In genomic region chr7:80387633-80388543, GRCm38 (mm10) we compare ENCODE assay signal across 8 mouse cellular contexts. TPM values are rescaled to one million over a fixed set of nuclear protein-coding genes. Genes with fewer than 3 reads are reported as not detected.
DNase-seq lines count a peak whose midpoint lies in the region; ATAC-seq lines count a peak whose summit lies in the region.

TSS of gene Fes (minus strand) at chr7:80387946.

- peak; percentile 61 for DNase-seq in Muller cell, postnatal 12 days (ENCODE audit: inconsistent ontology term)
- DNase-seq in embryo, embryonic 10 days (ENCODE audit: low spot score) = peak; percentile 55
- peak; percentile 50 for DNase-seq in neural tube, embryonic 11.5 days (ENCODE audit: low spot score)
- no peak for DNase-seq in right cerebral cortex, postnatal 4 days
- no peak for DNase-seq in ovary, postnatal 10 days (ENCODE audit: low spot score)

- peak; percentile 76 for ATAC-seq in granulocyte monocyte progenitor cell, adult 5-6 weeks (replicated peaks; ENCODE audit: poor library complexity, severe bottlenecking)
- ATAC-seq in intestine, embryonic 16.5 days = peak; percentile 58
- ATAC-seq in liver, embryonic 16.5 days (ENCODE audit: low read depth) = peak; percentile 59
- no peak for ATAC-seq in neural tube, embryonic 11.5 days (ENCODE audit: insufficient read depth, low FRiP score, low TSS enrichment)

- H3K27me3 ChIP-seq in intestine, embryonic 16.5 days (replicated peaks; ENCODE audit: control insufficient read depth, insufficient read depth, low read length) = no peaks in the 10 kb centered on the region
- H3K27me3 ChIP-seq in liver, embryonic 16.5 days (ENCODE audit: control insufficient read depth, insufficient read depth, low read depth, low read length) = peaks cover 26% of the 10 kb centered on the region
- no peaks in the 10 kb centered on the region for H3K27me3 ChIP-seq in neural tube, embryonic 11.5 days (ENCODE audit: control insufficient read depth, insufficient read depth, low read length)

- H3K36me3 ChIP-seq in intestine, embryonic 16.5 days (ENCODE audit: control insufficient read depth, insufficient read depth, low read length) = peaks cover 23% of the 10 kb centered on the region
- peaks cover 6% of the 10 kb centered on the region; the same call in 1 of the 2 replicates for H3K36me3 ChIP-seq in liver, embryonic 16.5 days (ENCODE audit: control insufficient read depth, insufficient read depth)
- peaks cover 10% of the 10 kb centered on the region for H3K36me3 ChIP-seq in neural tube, embryonic 11.5 days (ENCODE audit: control insufficient read depth, insufficient read depth, low read length)

- H3K4me3 ChIP-seq in intestine, embryonic 16.5 days (ENCODE audit: low read length) = peak within 1 kb of the TSS; percentile 45
- H3K4me3 ChIP-seq in liver, embryonic 16.5 days (ENCODE audit: low read depth, low read length) = peak within 1 kb of the TSS; percentile 54
- peak within 1 kb of the TSS; percentile 22 for H3K4me3 ChIP-seq in neural tube, embryonic 11.5 days (ENCODE audit: low read depth, low read length)

- H3K4me2 ChIP-seq in intestine, embryonic 16.5 days (ENCODE audit: low read depth, low read length) = peak within 1 kb of the TSS; percentile 52
- peak within 1 kb of the TSS; percentile 49 for H3K4me2 ChIP-seq in liver, embryonic 16.5 days (ENCODE audit: low read depth, low read length)
- H3K4me2 ChIP-seq in neural tube, embryonic 11.5 days (ENCODE audit: low read depth) = peak within 1 kb of the TSS; percentile 35

- WGBS in intestine, embryonic 16.5 days = 17% methylated on average over 33 of the region's 33 CpGs
- WGBS in liver, embryonic 16.5 days (ENCODE audit: insufficient replicate concordance) = 9% methylated on average over 33 of the region's 33 CpGs
- 12% methylated on average over 33 of the region's 33 CpGs for WGBS in neural tube, embryonic 11.5 days

- peak within 1 kb of the TSS; percentile 72 for H3K9ac ChIP-seq in intestine, embryonic 16.5 days (ENCODE audit: low read depth, low read length)
- H3K9ac ChIP-seq in liver, embryonic 16.5 days (ENCODE audit: low read depth, low read length) = peak within 1 kb of the TSS; percentile 49
- H3K9ac ChIP-seq in neural tube, embryonic 11.5 days (ENCODE audit: low read length) = peak within 1 kb of the TSS; percentile 56

- peak within 1 kb of the TSS; percentile 80 for H3K27ac ChIP-seq in intestine, embryonic 16.5 days (ENCODE audit: low read length)
- H3K27ac ChIP-seq in liver, embryonic 16.5 days (ENCODE audit: low read length) = peak within 1 kb of the TSS; percentile 73
- H3K27ac ChIP-seq in neural tube, embryonic 11.5 days (ENCODE audit: low read depth, low read length) = no peak within 1 kb of the TSS

- H3K9me3 ChIP-seq in intestine, embryonic 16.5 days (ENCODE audit: control insufficient read depth, low read length) = no peaks in the 10 kb centered on the region
- H3K9me3 ChIP-seq in liver, embryonic 16.5 days (replicated peaks; ENCODE audit: control insufficient read depth, low read length) = no peaks in the 10 kb centered on the region
- H3K9me3 ChIP-seq in neural tube, embryonic 11.5 days (ENCODE audit: control insufficient read depth, low read length) = no peaks in the 10 kb centered on the region

- peaks cover 21% of the 10 kb centered on the region for H3K4me1 ChIP-seq in intestine, embryonic 16.5 days (ENCODE audit: control insufficient read depth, insufficient read depth, low read length)
- H3K4me1 ChIP-seq in liver, embryonic 16.5 days (ENCODE audit: control insufficient read depth, low read depth, low read length) = peaks cover 7% of the 10 kb centered on the region; the same call in 1 of the 2 replicates
- H3K4me1 ChIP-seq in neural tube, embryonic 11.5 days (ENCODE audit: control insufficient read depth, insufficient read depth, low read length) = peaks cover 9% of the 10 kb centered on the region

RNA-seq across cellular contexts. Expression of gene Fes, which starts in this region (rescaled TPM):
- total RNA-seq in granulocyte monocyte progenitor cell, adult 5-6 weeks (2014; fragmentation: Nextera tagmentation) = 141 and 238 TPM in 2 replicates
- 155 and 176 TPM in 2 replicates for total RNA-seq in granulocyte monocyte progenitor cell, adult 5-6 weeks (2017)
- 10.9 and 11.6 TPM in 2 replicates for polyA plus RNA-seq in intestine, embryonic 16.5 days (2015; fragmentation: Nextera tagmentation; extraction: Ambion mirVana)
- 16.5 and 18.2 TPM in 2 replicates for polyA plus RNA-seq in liver, embryonic 16.5 days (2015; fragmentation: Nextera tagmentation; extraction: Ambion mirVana)
- polyA plus RNA-seq in neural tube, embryonic 11.5 days (2014; fragmentation: Nextera tagmentation; extraction: Ambion mirVana) = 7.1 and 7.7 TPM in 2 replicates

Comparison
In these comparisons a context has a peak if more than half of its experiments do, and no peak if none do; other contexts are left out.
1. DNase-seq: peak in Muller cell, postnatal 12 days (single experiment), embryo, embryonic 10 days (single experiment) and neural tube, embryonic 11.5 days (single experiment); none in right cerebral cortex, postnatal 4 days (single experiment) and ovary, postnatal 10 days (single experiment).
2. Peak in every context shown above with its lines, with median percentiles within 50 percentile points of each other: H3K4me2 ChIP-seq, H3K4me3 ChIP-seq and H3K9ac ChIP-seq.